Mouse (Mus musculus) limb, embryonic 14.5 days (tissue): ENCODE measurements around the gene Gpr31b. TPM values are rescaled to one million over a fixed set of nuclear protein-coding genes. Genes with fewer than 3 reads are reported as not detected.
"Not testable (repeated sequence)": the region's sequence is repeated elsewhere in the genome, so short reads cannot be mapped to it uniquely, and the experiment has no call there.

ENCODE experiments used
- ATAC-seq: fragments of 200-750 bp; cut with Nextera tagmentation; 2 replicates; pipeline ENCODE4 v1.8.0; 2017; ENCODE audit warnings: low read depth, moderate number of reproducible peaks, moderate TSS enrichment; ENCODE audit not compliant: low FRiP score
- DNase-seq: peaks from one replicate; pipeline ENCODE4 v3.0.0-alpha.2; 2015; ENCODE audit warnings: low spot score
- H3K27ac ChIP-seq: fragments of 300-500 bp; sonication (generic); replicated peaks from 2 replicates; pipeline ENCODE4 v1.5.1; 2014; ENCODE audit warnings: low read depth, mild to moderate bottlenecking, low read length, moderate library complexity, mixed read lengths
- H3K27me3 ChIP-seq: fragments of 300-500 bp; sonication (generic); 2 replicates; pipeline ENCODE4 v1.6.1; 2014; ENCODE audit warnings: low read length, mixed read lengths; ENCODE audit not compliant: control insufficient read depth, insufficient read depth
- H3K36me3 ChIP-seq: fragments of 300-500 bp; sonication (generic); 2 replicates; pipeline ENCODE4 v1.6.1; 2014; ENCODE audit warnings: mild to moderate bottlenecking, low read length, moderate library complexity, mixed read lengths; ENCODE audit not compliant: control insufficient read depth, insufficient read depth
- H3K4me1 ChIP-seq: fragments of 300-500 bp; sonication (generic); 2 replicates; pipeline ENCODE4 v1.6.1; 2014; ENCODE audit warnings: antibody characterized with exemption, low read length, mixed read lengths; ENCODE audit not compliant: control insufficient read depth, insufficient read depth
- H3K4me2 ChIP-seq: fragments of 300-500 bp; sonication (generic); replicated peaks from 2 replicates; pipeline ENCODE4 v1.6.1; 2014; ENCODE audit warnings: low read depth, mild to moderate bottlenecking, low read length, moderate library complexity; ENCODE audit not compliant: severe bottlenecking
- H3K4me3 ChIP-seq: fragments of 300-500 bp; sonication (generic); replicated peaks from 2 replicates; pipeline ENCODE4 v1.5.1; 2014; ENCODE audit warnings: low read length
- H3K9ac ChIP-seq: fragments of 300-500 bp; sonication (generic); 2 replicates; pipeline ENCODE4 v1.6.1; 2014; ENCODE audit warnings: mild to moderate bottlenecking, low read depth, low read length, moderate library complexity; ENCODE audit not compliant: severe bottlenecking
- H3K9me3 ChIP-seq: fragments of 300-500 bp; sonication (generic); 2 replicates; pipeline ENCODE4 v1.6.1; 2016; ENCODE audit warnings: low read length; ENCODE audit not compliant: control insufficient read depth
- WGBS: fragments of 180-500 bp; shearing (Covaris S2); extraction: QIAGEN DNeasy Blood & Tissue Kit; methylation state at CpG from one replicate; pipeline ENCODE4 v1.1.7; 2014; 5-methylcytosine and 5-hydroxymethylcytosine counted together
- polyA plus RNA-seq, 2 experiments: library from polyadenylated mRNA; depleted of rRNA in 1 of 2; stranded (reverse) in 1 of 2; unstranded in 1 of 2; fragments of >200 nt; fragmentation: Nextera tagmentation in 1 of 2; extraction: Ambion mirVana in 1 of 2; gene quantifications; 2 replicates each; pipeline versions ENCODE4 v1.2.1 to v1.2.3; 2012 to 2014

Gene Gpr31b
- polyA plus RNA-seq (2012; rRNA removed) (0.06 and 0.09 TPM in 2 replicates), polyA plus RNA-seq (2014; fragmentation: Nextera tagmentation; extraction: Ambion mirVana) (0.18 TPM in 1 of 2 replicates, not detected in the other)

- 100% methylated on average over 1 of the region's 8 CpGs for WGBS
Observed at GRCm38 (mm10) chr17:13052124-13052813, at the start of gene Gpr31b. TSS of gene Gpr31b (minus strand) at chr17:13052296.

GRCm38 (mm10) chr17:13092960-13093359 is 40.9 kb upstream of the Gpr31b start:
- not testable (repeated sequence) for H3K36me3 ChIP-seq, H3K4me3 ChIP-seq, H3K9me3 ChIP-seq, H3K4me1 ChIP-seq, H3K9ac ChIP-seq, DNase-seq, H3K27ac ChIP-seq, ATAC-seq, H3K4me2 ChIP-seq, H3K27me3 ChIP-seq
- 83% methylated on average over 2 of the region's 4 CpGs for WGBS

More at GRCm38 (mm10) chr17:13052124-13052813, at the start of gene Gpr31b:
- not testable (repeated sequence) for H3K27me3 ChIP-seq, H3K36me3 ChIP-seq, H3K9me3 ChIP-seq, H3K9ac ChIP-seq, DNase-seq, H3K4me2 ChIP-seq, ATAC-seq, H3K4me3 ChIP-seq, H3K4me1 ChIP-seq, H3K27ac ChIP-seq

GRCm38 (mm10) chr17:13092100-13092764 is 40.1 kb upstream of the Gpr31b start:
- not testable (repeated sequence) for H3K9me3 ChIP-seq

GRCm38 (mm10) chr17:13091510-13091909 is 39.4 kb upstream of the Gpr31b start:
- H3K27me3 ChIP-seq, H3K4me2 ChIP-seq, H3K4me1 ChIP-seq, H3K9ac ChIP-seq, H3K27ac ChIP-seq, H3K9me3 ChIP-seq, H3K36me3 ChIP-seq, H3K4me3 ChIP-seq, ATAC-seq, DNase-seq: not testable (repeated sequence)
- no CpG with 5 or more reads among the region's 1 CpGs for WGBS

More at GRCm38 (mm10) chr17:13092100-13092764, 40.1 kb upstream of the Gpr31b start:
- not testable (repeated sequence) for H3K27ac ChIP-seq, H3K27me3 ChIP-seq, H3K36me3 ChIP-seq, H3K4me2 ChIP-seq, H3K4me1 ChIP-seq, DNase-seq, H3K4me3 ChIP-seq, ATAC-seq, H3K9ac ChIP-seq
- WGBS, result 69% methylated on average over 4 of the region's 8 CpGs

- H3K27ac ChIP-seq, H3K4me1 ChIP-seq, H3K4me2 ChIP-seq, ATAC-seq, H3K4me3 ChIP-seq, H3K36me3 ChIP-seq, H3K9me3 ChIP-seq, DNase-seq, H3K27me3 ChIP-seq, H3K9ac ChIP-seq: not testable (repeated sequence)
- WGBS, result 84% methylated on average over 3 of the region's 5 CpGs
Observed at GRCm38 (mm10) chr17:13069227-13069626, 17.1 kb upstream of the Gpr31b start.

- H3K27me3 ChIP-seq, H3K4me3 ChIP-seq, ATAC-seq, H3K9me3 ChIP-seq, H3K36me3 ChIP-seq, H3K9ac ChIP-seq, H3K4me2 ChIP-seq, H3K4me1 ChIP-seq, H3K27ac ChIP-seq, DNase-seq: not testable (repeated sequence)
- 100% methylated on average over 1 of the region's 4 CpGs for WGBS
Observed at GRCm38 (mm10) chr17:13067864-13068385, 15.8 kb upstream of the Gpr31b start.

- not testable (repeated sequence) for H3K27ac ChIP-seq, H3K4me1 ChIP-seq, ATAC-seq, H3K9me3 ChIP-seq, H3K4me3 ChIP-seq, H3K27me3 ChIP-seq, H3K4me2 ChIP-seq, DNase-seq, H3K36me3 ChIP-seq, H3K9ac ChIP-seq
- 84% methylated on average over 2 of the region's 7 CpGs for WGBS
Observed at GRCm38 (mm10) chr17:13062882-13063281, 10.8 kb upstream of the Gpr31b start.

GRCm38 (mm10) chr17:13060804-13061203 is 8.7 kb upstream of the Gpr31b start, which contains the start of gene Tcp10b:
TSS of gene Tcp10b (plus strand) at chr17:13061104.
- ATAC-seq, H3K4me1 ChIP-seq, H3K27ac ChIP-seq, H3K9ac ChIP-seq, DNase-seq, H3K9me3 ChIP-seq, H3K27me3 ChIP-seq, H3K4me2 ChIP-seq, H3K36me3 ChIP-seq, H3K4me3 ChIP-seq: not testable (repeated sequence)
- WGBS, result 94% methylated on average over 4 of the region's 4 CpGs
